Mouse (Mus musculus): ENCODE measurements around the gene Keg1. TPM values are rescaled to one million over a fixed set of nuclear protein-coding genes. Genes with fewer than 3 reads are reported as not detected.
"Not testable (repeated sequence)": the region's sequence is repeated elsewhere in the genome, so short reads cannot be mapped to it uniquely, and the experiment has no call there.

Keg1 gene
- polyA plus RNA-seq, 1 experiment from 2014 or later = not detected

DNA sequence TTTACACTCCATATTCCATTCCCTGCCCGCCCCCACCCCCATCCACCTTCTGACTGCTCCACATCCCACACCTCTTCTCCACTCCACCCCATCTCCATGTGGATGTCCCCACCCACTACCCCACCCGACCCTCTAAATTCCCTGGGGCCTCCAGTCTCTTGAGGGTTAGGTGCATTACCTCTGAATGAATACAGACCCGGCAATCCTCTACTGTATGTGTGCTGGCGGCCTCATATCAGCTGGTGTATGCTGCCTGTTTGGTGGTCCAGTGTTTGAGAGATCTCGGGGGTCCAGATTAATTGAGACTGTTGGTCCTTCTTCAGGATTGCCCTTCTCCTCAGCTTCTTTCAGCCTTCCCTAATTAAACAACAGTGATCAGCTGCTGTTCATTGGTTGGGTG lies 25.3 kb downstream of the Keg1 start:
- not testable (repeated sequence) for ATAC-seq (ENCODE audit: low FRiP score); H3K9me3 ChIP-seq (replicated peaks); H3K27me3 ChIP-seq; H3K4me2 ChIP-seq (replicated peaks); H3K27ac ChIP-seq; H3K4me1 ChIP-seq; H3K9ac ChIP-seq; H3K4me3 ChIP-seq; H3K36me3 ChIP-seq
- WGBS = 87% methylated on average over 5 of the region's 5 CpGs

DNA sequence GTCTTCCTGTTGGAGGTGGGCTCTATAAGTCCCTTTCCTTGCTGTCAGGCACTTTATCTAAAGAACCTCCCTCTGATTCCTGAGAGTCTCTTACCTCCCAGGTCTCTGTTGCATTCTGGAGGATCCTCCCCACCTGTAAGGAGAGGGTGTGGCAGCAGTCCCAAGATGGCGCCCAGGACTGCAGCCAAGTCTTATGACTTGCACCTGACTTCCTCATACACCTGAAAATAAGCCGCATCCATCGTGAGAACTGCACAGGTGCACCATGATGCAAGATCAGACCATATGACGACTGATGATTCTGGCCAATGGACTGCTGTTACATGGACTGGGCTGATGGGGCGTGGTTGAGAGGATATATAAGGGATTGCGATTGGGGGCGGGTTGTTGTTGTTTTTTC lies 26.0 kb downstream of the Keg1 start:
- H3K9ac ChIP-seq; H3K9me3 ChIP-seq (replicated peaks); H3K36me3 ChIP-seq; H3K4me1 ChIP-seq; H3K27ac ChIP-seq; H3K4me2 ChIP-seq (replicated peaks); H3K4me3 ChIP-seq; H3K27me3 ChIP-seq; ATAC-seq (ENCODE audit: low FRiP score): not testable (repeated sequence)
- WGBS = 87% methylated on average over 7 of the region's 7 CpGs

DNA sequence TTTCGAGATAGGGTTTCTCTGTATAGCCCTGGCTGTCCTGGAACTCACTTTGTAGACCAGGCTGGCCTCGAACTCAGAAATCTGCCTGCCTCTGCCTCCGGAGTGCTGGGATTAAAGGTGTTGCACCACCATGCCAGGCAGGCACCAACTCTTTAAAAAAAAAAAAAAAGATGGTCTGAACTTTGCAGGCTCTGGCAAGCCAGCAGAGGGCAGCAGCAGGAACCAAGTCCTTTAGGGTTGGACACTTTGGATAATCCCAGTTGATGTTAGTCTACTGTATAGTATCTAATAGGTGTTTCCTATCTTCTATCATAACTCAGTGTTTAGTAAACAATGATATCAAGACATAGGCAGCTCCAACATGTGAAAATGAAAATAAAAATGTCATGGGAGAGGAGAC lies 26.7 kb downstream of the Keg1 start:
- Histone ChIP-seq H3K9me3 (replicated peaks) (no peaks in the 10 kb centered on the region), H3K9ac (no peak overlapping the region), H3K36me3 (no peaks in the 10 kb centered on the region), H3K27me3 (no peaks in the 10 kb centered on the region), H3K4me3 (no peak overlapping the region), H3K4me2 (replicated peaks) (no peak overlapping the region), H3K4me1 (no peaks in the 10 kb centered on the region), H3K27ac (no peak overlapping the region)
- no peak for ATAC-seq (ENCODE audit: low FRiP score)
- 70% methylated on average over 2 of the region's 3 CpGs for WGBS

DNA sequence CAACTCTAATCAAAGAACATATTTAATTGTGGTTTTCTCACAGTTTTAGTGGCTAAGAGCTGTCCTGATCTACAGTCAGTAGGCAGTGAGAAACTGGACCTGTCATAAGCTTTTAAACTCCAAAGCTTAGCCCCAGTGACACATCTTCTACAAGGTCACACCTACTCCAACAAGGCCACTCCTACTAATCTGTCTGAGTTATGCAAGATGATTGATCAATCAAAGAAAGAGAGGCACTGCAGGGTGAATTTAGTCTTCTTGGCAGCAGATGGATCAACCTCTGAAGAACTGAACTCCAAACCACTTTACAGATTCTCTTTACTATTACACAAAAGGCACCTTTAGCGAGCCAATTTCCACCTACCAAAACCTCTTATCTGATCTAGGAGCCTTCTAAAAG lies 30.3 kb downstream of the Keg1 start:
- Histone ChIP-seq H3K4me2 (replicated peaks) (no peak overlapping the region), H3K36me3 (no peaks in the 10 kb centered on the region), H3K9ac (no peak overlapping the region), H3K27me3 (no peaks in the 10 kb centered on the region), H3K9me3 (replicated peaks) (no peaks in the 10 kb centered on the region), H3K4me1 (no peaks in the 10 kb centered on the region), H3K27ac (no peak overlapping the region), H3K4me3 (no peak overlapping the region)
- ATAC-seq (ENCODE audit: low FRiP score) = no peak
- 84% methylated on average over 1 of the region's 1 CpGs for WGBS

DNA sequence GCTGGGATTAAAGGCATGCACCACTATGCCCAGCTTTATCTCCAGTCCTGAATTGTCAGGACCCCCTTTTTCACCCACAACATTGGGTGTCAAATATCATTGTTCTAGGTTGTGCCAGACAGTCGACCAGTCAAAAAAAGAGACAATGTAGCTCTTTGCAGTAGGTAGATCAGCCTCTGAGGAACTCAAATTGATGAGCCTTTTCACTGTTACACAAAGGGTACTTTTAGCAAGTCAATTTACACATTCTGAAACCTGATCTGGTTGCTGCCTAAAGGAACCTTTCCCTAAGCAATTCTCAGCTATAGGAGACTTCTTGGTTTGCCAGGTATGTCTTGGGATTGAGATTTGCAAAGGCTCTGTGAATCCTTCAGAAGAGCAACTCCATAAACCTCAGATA lies 35.5 kb downstream of the Keg1 start:
- Histone ChIP-seq H3K9me3 (replicated peaks) (no peaks in the 10 kb centered on the region; the same call in 1 of the 2 replicates), H3K27me3 (no peaks in the 10 kb centered on the region), H3K9ac (no peak overlapping the region), H3K4me1 (no peaks in the 10 kb centered on the region), H3K4me3 (no peak overlapping the region), H3K4me2 (replicated peaks) (no peak overlapping the region), H3K27ac (no peak overlapping the region), H3K36me3 (no peaks in the 10 kb centered on the region)
- no peak for ATAC-seq (ENCODE audit: low FRiP score)
- WGBS = 54% methylated on average over 1 of the region's 1 CpGs

GRCm38 (mm10) chr19:12731950-12732349 lies 36.4 kb downstream of the Keg1 start:
- no peak overlapping the region for H3K9ac ChIP-seq
- ATAC-seq (ENCODE audit: low FRiP score) = no peak
- no peak overlapping the region for H3K4me2 ChIP-seq (replicated peaks)
- no peak overlapping the region for H3K27ac ChIP-seq
- 91% methylated on average over 2 of the region's 2 CpGs for WGBS
- no peaks in the 10 kb centered on the region for H3K27me3 ChIP-seq
- no peaks in the 10 kb centered on the region for H3K4me1 ChIP-seq
- H3K36me3 ChIP-seq = no peaks in the 10 kb centered on the region
- no peak overlapping the region for H3K4me3 ChIP-seq
- no peaks in the 10 kb centered on the region; the same call in 1 of the 2 replicates for H3K9me3 ChIP-seq (replicated peaks)

- no peak for ATAC-seq (ENCODE audit: low FRiP score)
- 78% methylated on average over 3 of the region's 3 CpGs for WGBS
- H3K9ac ChIP-seq = no peak overlapping the region
- H3K27me3 ChIP-seq = no peaks in the 10 kb centered on the region
- no peaks in the 10 kb centered on the region for H3K9me3 ChIP-seq (replicated peaks)
- H3K4me3 ChIP-seq = no peak overlapping the region
- no peak overlapping the region for H3K4me2 ChIP-seq (replicated peaks)
- no peaks in the 10 kb centered on the region for H3K4me1 ChIP-seq
- no peaks in the 10 kb centered on the region for H3K36me3 ChIP-seq
- no peak overlapping the region for H3K27ac ChIP-seq
These were observed 60.7 kb downstream of the Keg1 start for GRCm38 (mm10) chr19:12756286-12756685.

DNA sequence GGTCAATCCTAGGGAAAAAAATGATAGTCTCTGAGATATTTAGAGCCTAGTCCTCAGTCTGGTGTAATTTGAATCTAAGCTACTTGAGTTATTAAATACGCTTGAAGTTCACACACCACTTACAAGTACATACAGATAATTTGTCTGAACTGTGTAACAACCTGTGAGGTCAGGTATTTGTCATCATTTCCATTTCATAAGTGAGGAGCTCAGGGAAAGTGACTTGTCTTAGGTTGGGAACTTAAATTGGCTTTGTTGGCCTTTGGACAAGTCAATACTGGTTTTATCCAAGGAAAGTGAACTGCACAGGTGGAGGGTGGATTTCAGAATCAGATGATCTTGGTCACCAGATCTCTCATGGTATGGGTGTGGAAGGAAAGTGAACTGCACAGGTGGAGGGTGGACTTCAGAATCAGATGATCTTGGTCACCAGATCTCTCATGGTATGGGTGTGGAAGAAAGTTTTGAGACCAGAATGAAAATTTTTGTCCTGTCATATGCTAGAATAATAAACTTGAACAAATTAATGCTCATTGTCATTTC lies 63.4 kb downstream of the Keg1 start:
- Histone ChIP-seq H3K9me3 (replicated peaks) (no peaks in the 10 kb centered on the region), H3K27me3 (no peaks in the 10 kb centered on the region), H3K9ac (no peak overlapping the region), H3K27ac (no peak overlapping the region), H3K4me2 (replicated peaks) (no peak overlapping the region), H3K36me3 (peaks cover 18% of the 10 kb centered on the region), H3K4me3 (no peak overlapping the region), H3K4me1 (no peaks in the 10 kb centered on the region)
- ATAC-seq (ENCODE audit: low FRiP score) = no peak
- 95% methylated on average over 1 of the region's 1 CpGs for WGBS

DNA sequence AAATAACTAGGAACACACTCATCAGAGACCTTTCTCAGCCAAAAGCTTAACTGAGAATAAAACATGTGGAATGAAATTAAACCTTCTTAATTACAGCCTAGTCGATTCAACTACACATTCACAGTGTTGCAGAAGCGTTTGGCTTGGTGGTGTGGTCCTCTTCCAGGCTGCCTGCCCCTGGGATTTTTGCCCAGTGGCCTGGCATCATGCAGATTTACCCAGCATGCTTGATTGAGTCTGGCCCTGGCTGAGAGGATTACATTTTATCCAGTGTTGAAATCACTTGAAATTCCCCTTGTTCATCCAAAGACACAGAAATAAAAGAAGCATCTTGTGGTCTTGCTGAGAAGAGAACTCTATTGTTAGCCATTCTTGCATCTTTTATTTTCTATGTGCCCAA lies 64.1 kb downstream of the Keg1 start:
- H3K9ac ChIP-seq = no peak overlapping the region
- no peak overlapping the region for H3K4me2 ChIP-seq (replicated peaks)
- H3K27ac ChIP-seq = no peak overlapping the region
- WGBS = 81% methylated on average over 2 of the region's 2 CpGs
- H3K4me3 ChIP-seq = no peak overlapping the region
- H3K4me1 ChIP-seq = no peaks in the 10 kb centered on the region
- no peak for ATAC-seq (ENCODE audit: low FRiP score)
- H3K27me3 ChIP-seq = no peaks in the 10 kb centered on the region
- H3K36me3 ChIP-seq = peaks cover 23% of the 10 kb centered on the region
- H3K9me3 ChIP-seq (replicated peaks) = no peaks in the 10 kb centered on the region

DNA sequence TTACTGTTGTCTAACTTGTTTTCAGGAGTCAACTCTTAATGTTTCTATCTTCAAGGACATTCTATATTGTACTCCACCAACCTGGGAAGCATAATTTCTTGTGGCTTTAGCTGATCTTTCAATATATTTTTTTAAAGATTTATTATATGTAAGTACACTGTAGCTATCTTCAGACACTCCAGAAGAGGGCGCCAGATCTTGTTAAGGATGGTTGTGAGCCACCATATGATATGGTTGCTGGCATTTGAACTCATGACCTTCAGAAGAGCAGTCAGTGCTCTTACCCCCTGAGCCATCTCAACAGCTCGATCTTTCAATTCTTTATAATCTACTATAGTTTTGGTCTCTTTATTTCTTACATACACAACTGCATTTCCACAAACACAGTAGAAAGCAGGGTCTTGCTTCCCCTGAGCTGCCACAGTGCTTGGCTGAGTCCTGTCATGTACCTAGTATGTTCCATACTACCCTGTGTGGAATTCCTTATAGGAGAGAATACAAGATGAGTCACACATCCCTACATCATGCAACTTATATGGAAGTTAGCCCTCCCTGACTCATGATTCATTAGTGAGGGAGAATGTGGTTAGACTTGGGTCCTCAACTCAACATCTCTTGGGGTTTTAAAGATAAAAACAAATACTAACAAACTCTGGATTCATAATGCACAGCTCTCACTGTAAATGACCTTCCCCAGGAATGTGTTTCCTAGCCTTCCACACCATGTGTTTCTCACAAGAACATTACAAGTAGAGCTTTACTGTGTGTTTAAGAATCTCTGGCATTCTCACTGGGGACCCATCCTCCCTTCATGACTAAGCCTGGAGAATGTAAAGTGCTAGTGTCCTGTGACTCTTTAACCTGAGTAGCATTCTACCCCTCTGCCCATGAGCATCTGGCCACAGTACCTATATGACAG lies 66.9 kb downstream of the Keg1 start:
- Histone ChIP-seq H3K4me2 (replicated peaks) (no peak overlapping the region), H3K36me3 (peaks cover 33% of the 10 kb centered on the region), H3K4me3 (no peak overlapping the region), H3K9me3 (replicated peaks) (no peaks in the 10 kb centered on the region), H3K27me3 (no peaks in the 10 kb centered on the region), H3K27ac (no peak overlapping the region), H3K4me1 (no peaks in the 10 kb centered on the region), H3K9ac (no peak overlapping the region)
- WGBS = 61% methylated on average over 2 of the region's 2 CpGs
- no peak; the same call in 1 of the 2 replicates for ATAC-seq (ENCODE audit: low FRiP score)

DNA sequence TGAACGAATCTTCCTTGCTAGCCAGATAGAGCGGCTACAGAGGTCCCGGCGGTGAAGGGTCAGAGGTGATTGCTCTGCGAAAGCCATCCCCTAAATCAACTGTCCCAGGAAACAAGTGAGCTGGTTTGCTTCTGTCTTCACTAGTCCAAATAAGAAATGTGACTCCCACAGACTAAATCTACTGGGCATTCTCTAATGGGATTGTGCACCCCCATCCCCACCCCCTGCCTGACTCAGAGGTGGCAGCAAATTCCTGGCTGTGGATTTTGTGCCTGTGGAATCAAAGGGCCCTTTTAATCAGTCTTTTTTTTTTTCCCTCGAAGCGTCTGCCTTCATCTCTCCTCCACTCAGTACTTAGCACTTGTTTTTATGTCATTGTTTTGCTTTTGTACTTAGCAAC lies 69.7 kb downstream of the Keg1 start, which contains the start of gene Cntf:
Gene Cntf (minus strand): TSS at position 325 of the 400 bp plus-strand sequence.
- Histone ChIP-seq H3K4me2 (replicated peaks) (no peak within 1 kb of the TSS), H3K4me3 (no peak within 1 kb of the TSS), H3K36me3 (peaks cover 59% of the 10 kb centered on the region), H3K9ac (no peak within 1 kb of the TSS), H3K27me3 (no peaks in the 10 kb centered on the region), H3K9me3 (replicated peaks) (no peaks in the 10 kb centered on the region), H3K27ac (no peak within 1 kb of the TSS), H3K4me1 (no peaks in the 10 kb centered on the region)
- WGBS = 61% methylated on average over 7 of the region's 7 CpGs
- no peak for ATAC-seq (ENCODE audit: low FRiP score)

All from hindbrain, embryonic 12.5 days (tissue).